Mouse (Mus musculus) heart, adult 18-20 months (tissue): Measurements from ENCODE around the gene Tln2. TPM values are rescaled to one million over a fixed set of nuclear protein-coding genes. Genes with fewer than 3 reads are reported as not detected.

Source experiments
- DNase-seq, 2 experiments: peaks; one replicate each; pipeline ENCODE4 v3.0.0; 2021 to 2022; ENCODE audit warnings: mixed read lengths in 1 of 2
- long read RNA-seq, 2 experiments: library from polyadenylated mRNA; stranded (forward); transcript quantifications; one replicate each; pipeline ENCODE4 v2.0.0; 2021
- total RNA-seq, 2 experiments: library from RNA; stranded (reverse); gene quantifications; 2 replicates each; pipeline ENCODE4 v1.2.3; 2021

Gene Tln2
- 10 to 100 TPM; 73.7 to 80.4 TPM for total RNA-seq
- long read RNA-seq, experiment 1, partial matches to known transcripts, result 9 of 22 reads
- long read RNA-seq, experiment 1, other reads (novel, unspliced or antisense), result 13 of 22 reads
- long read RNA-seq, experiment 2, partial matches to known transcripts, result 3 of 12 reads
- long read RNA-seq, experiment 2, other reads (novel, unspliced or antisense), result 9 of 12 reads

DNA sequence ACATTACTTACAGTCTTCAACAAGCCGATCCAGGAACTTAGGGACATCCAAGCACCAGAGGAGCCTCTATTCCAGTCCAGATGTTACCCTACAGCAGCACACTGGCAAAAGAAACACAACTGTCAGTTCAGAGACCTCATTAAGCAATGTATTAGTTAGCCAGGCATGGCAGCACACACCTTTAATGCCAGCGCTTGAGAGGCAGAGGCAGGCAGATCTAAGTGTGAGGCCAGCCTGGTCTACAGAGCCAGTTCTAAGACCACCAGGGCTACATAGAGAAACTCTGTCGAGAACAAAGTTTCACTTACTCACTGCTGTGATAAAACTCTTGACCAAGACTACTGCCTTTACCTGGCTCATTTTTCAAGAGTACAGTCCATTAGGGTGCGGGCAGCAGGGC is at the start of gene Tln2:
Tln2 (minus strand) TSS at position 101 of the 400 bp plus-strand sequence.
- no peak for DNase-seq

GRCm38 (mm10) chr9:67609226-67609625 is 49.7 kb upstream of the Tln2 start:
- DNase-seq, result no peak

GRCm38 (mm10) chr9:67607786-67608366 is 48.4 kb upstream of the Tln2 start:
- no peak for DNase-seq

GRCm38 (mm10) chr9:67607268-67607667 is 47.8 kb upstream of the Tln2 start:
- no peak for DNase-seq

DNA sequence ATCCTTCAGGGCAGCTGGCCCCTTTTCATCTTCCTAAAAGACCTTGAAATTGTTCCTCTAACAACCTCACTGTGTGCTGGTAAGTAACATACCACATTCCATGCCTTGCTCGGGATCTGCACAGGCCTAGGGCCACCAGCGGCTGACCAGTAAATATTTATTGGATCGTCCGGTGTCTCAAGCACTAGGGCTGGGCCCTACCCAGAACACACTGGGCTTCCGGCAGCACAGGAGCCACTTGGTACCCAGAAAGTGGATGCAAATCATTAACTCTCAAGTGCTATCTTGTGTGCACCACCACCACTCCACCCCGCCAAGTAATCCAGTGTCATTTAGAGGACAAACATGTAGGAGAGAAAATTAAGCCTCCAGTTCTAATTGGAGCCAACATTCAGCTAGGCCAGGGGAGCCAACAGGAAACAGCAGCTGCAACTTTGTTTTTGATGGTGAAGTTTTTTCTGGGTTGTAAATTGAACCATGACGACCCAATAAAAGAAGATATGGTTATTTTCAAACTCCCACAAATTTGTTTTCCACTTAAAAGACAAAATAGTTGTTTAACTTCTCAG is 46.4 kb upstream of the Tln2 start:
- peak; percentile 24 to 47 for DNase-seq

DNA sequence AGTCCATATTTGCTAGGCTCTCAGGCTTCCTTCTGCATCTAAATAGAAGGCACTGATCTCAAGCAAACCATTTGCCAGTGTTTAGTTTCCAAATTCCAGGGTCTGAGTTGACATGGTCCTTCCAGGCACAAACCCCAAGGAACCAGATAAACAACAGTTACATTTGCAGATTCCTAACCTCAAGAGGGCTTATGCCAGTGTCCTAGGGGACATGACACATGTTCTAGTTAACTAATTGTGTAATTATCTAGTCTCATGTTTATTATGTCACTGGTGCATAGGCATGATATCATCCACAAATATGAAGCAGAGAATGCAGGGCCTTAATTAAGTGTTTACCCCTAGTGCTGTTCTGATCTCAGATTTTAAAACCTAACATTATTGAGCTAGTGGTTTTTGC is 45.4 kb upstream of the Tln2 start:
- no peak for DNase-seq

GRCm38 (mm10) chr9:67602347-67602746 is 42.8 kb upstream of the Tln2 start:
- no peak for DNase-seq

- DNase-seq, result no peak
Measured at GRCm38 (mm10) chr9:67595221-67595620, 35.7 kb upstream of the Tln2 start.

DNA sequence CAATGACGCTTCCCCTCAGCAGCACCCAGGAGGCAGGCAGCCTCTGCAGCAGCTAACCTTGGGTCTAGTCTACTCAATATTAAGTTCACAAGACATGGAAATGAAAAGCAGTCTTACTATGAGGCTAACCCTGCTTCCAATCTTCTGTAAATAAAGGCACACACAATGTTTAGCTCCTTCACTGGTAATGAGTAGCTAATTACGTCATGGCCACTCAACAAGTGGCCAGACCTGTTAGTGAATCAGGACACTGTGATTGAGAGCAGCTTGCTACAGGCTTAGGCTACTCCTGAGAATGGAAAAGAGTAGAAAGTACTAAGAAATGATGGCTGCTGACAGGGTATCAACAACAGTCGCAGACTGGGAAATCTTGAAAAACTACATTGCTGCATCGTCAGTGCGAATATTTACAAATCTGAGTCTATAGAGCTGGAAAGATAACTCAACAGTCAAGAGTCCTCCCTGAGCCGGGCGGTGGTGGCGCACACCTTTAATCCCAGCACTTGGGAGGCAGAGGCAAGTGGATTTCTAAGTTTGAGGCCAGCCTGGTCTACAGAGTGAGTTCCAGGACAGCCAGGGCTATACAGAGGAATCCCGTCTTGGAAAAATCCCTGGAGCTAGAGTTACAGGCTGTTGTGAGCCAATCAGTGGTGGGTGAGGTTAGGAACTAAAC is 34.1 kb upstream of the Tln2 start:
- DNase-seq, result no peak

DNA sequence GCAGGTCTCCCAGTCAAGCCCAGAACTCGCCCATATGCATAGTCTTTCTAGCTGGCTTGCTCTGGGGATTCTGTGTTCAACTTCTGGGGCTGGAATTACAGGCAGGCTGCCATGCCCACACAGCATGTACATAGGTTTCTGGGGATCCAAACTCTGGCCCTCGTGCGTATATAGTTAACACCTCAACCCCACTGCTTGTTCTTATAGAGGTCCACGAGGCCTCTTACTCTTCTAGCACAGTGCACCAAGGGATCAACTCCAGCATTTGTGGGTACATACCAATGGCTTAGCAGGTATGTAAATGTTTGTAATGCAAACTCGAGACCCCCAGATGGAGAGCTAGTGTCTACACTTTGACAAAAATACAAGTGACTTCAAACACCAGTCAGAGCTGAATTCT is 33.2 kb upstream of the Tln2 start:
- no peak for DNase-seq

GRCm38 (mm10) chr9:67587111-67587510 is 27.6 kb upstream of the Tln2 start:
- DNase-seq, result no peak

DNA sequence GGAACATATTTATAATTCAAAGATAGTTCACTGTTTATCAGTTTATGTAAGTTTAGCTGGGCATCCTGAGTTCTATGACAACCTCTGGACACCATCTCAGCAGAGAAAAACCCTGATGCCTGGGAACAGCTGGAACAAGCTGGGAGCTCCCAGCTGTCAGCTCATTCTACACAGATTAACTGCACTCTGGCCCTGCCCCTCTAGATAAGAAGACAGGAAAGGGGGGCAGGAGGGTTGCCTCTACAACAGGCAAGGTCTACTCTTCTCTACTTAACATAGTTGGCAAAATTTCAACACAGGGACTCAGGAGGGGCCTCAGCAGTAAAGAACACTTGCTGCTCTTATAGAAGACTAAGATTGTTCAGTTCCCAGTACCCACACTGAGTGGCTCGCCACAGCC is 27.0 kb upstream of the Tln2 start:
- DNase-seq, result peak; percentile 40 to 52

DNA sequence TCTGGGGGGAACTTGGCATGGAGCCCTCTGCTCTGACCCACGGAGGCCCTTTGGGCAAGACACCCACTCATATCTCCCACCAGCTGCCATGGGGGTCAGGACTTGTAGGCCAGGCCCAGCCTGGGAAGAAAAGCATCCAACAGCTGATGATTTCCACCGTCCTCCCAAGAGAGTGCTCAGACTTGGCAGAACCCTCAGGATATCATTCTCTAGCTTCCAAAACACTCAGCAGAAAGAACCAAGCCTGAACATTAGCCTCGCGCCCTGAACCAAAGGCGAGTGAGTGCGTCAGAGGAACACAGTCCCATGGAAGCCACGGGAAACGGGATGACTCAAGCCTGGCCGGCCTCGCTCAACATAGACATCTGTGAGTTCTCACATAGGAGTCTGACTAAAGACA is 25.4 kb upstream of the Tln2 start:
- peak; percentile 85 to 91 for DNase-seq

DNA sequence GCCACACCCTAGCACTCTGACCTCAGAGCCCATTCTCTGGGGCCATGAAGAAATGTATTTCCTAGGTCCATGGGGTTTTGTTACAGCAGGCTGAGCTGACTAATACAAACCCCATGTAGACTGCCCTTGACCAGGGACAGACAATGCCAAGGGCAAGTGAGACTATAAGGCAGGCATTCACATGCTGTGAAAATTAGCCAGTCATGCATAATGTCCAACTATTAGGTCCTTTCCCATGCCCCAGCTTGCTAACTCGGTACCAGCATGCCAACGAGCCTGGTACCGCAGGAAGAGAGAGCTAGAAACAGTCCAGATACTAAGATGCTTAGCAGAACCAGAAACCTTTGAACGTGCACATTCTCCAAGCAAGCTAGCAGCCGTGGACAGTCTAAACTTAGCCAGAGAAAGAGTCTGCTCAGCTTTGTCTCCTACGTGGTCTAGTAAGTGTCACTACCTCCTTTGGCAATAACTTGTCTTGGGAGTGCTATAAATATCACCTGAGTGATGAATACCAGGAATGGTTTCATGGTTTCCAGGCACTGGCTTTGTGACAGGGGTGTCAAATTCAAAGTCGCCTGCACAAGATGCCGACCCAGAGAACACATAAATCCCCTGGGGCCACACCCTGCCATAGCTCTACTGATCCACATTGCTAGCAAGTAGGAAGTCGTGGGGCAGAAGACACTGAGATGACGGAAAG is 22.2 kb upstream of the Tln2 start:
- DNase-seq, result peak; percentile 57 to 71

DNA sequence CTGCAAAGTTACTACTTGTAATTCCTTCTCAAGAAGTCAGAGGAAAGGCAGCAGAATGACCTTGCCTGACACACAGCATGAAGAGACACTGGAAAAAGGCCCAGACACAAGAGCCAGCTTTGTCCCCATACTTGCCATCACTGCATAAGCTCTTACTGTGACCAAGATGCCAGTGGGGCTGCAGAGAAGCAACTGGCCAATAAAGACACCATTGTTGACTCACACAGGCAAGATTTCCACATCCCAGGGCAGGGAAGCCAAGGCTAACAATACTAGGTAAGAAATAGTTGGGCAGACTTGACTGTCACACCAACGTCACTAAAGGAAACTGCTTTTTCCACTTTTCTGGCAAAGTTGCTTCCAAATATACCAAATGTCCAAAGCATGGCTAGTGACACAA is 20.0 kb upstream of the Tln2 start:
- DNase-seq, result no peak

- peak; percentile 50 to 51 for DNase-seq
Measured at GRCm38 (mm10) chr9:67574721-67575248, 15.3 kb upstream of the Tln2 start.

- no peak for DNase-seq
Measured at GRCm38 (mm10) chr9:67573683-67573979, 14.1 kb upstream of the Tln2 start.

DNA sequence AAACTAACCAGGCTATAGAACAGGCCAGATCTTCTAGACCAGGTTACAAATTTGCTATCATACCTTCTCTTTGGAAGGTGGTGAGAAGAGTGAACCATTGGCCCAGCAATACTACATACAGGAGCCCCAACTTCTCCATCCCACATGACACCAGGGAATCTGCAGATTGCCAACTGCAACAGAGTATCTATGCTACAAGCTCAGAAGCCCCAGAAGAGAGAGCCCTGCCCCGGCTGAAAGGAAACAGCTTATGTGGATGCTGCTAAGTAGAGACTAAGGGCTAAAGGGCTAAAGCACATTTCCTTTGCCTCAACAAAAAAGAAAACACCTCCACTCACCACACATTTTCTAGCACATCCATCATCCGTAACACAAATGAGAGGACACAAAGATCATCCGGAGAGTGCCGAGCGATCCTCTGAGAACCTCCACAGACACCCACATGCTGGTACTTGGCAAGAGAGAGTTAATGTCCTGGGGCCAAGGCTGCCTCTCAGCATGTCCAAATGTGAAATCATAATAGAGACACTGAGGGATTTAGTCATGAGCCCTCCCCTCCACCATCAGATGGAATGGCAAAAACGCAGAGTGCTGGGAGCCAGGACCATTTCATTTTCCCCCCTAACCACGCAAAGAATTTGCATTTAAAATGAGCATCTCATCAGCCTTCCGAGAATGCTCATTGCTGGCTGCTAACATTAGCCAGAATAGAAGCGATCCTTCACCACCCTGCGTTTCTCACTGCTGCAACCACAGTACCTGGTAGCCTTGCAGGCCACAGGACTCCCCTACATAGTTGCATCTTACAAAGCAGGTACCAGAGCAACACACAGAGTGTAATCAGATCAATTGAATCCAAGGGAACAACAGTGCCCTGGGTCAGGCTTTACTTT is 13.5 kb upstream of the Tln2 start:
- DNase-seq, result no peak

DNA sequence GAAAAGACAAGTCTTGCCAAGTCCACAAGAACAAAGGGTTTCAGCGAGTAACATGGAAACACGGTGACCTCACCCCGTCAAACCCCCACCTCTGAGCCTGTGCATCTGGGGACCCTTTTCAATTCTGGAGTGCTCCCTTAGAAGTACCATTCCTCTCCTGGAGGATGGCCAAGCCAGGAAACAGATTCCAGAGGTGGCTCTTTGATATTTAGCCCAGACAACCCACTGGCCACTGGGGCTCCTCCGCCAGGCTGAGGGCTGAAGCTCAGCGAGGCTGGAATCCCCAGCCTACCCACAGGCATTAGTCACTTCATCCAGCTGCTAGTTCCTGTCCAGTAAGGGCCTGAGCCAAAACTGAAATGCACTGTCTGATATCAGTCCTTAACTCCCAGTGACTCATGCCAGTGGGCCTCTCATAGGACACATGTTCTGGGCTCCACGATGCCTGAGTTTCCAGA is 6.3 kb upstream of the Tln2 start:
- peak; percentile 73 to 89 for DNase-seq

DNA sequence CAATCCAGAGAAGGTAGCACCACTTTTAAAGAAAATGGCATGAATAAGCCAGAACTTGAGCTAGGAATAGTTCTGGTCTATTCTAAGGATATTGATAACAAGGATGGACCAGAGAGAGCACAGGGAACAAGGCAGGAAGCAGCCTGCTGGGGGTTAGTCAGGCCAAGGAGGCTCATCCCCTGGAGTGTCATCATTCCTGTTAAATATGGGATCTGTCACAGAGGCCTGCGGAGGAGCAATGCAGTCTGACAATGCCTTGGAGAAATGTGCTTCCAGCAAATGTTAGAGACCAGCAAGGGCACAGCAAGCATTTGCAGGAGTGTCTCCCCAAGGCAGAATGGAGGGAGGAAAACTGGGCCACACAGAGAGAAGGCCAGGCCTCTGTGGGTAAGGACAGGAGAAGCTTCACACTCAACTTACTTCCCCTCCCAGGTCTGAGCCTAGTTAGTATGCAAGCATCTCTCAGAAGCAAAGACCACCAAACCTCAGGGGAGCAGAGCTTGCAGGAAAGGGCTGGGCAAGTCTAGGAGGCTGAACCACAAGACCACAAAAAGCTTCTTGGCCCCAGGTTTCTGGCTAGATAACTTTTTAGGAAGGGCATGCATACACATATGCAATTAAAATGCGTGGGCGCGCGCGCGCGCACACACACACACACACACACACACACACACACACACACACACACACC is 9.5 kb downstream of the Tln2 start:
- no peak for DNase-seq

DNA sequence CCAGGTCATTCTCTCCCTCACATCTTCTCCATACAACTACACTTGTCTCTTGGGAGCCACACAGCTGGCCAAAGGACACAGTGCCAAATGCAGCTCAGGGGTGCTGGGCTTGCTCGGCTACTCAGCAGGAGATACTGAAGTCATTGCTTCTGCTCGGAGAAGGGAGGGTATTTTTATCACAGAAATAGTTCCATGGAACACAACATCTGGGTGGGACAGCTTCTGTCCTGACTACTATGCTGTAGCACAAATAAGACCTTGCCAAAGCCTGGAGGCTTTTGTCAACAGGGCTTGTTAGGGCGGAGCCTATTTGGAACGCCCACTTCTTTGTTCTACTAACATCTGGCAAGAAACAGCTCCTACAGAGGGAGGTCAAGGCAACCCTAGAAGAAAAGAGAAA is 10.2 kb downstream of the Tln2 start:
- DNase-seq, result peak; percentile 84 to 86
